Mouse (Mus musculus): Measurements from ENCODE around the gene Rassf7. TPM values are rescaled to one million over a fixed set of nuclear protein-coding genes. Genes with fewer than 3 reads are reported as not detected.
A peak's percentile ranks its signal among the peaks of the same experiment; 100 is the strongest.

Gene Rassf7
- polyA plus RNA-seq, 1 experiment, result 54.5 TPM

GRCm38 (mm10) chr7:141256159-141256558 lies 40.5 kb downstream of the Rassf7 start:
- H3K4me2 ChIP-seq (ENCODE audit: low read depth), result no peak overlapping the region
- H3K4me3 ChIP-seq, result no peak overlapping the region
- no peaks in the 10 kb centered on the region for H3K79me2 ChIP-seq (ENCODE audit: control insufficient read depth, insufficient read depth)
- TF ChIP-seq MYOD1 (IDR thresholded peaks at IDR 0.05; ENCODE audit: control insufficient read depth in 1 of 3, insufficient read length in 2 of 3, low read depth in 2 of 3) (no peak), POLR2AphosphoS2 (IDR thresholded peaks at IDR 0.05; ENCODE audit: insufficient read length, low read depth) (no peak), TCF3 (IDR thresholded peaks at IDR 0.05; ENCODE audit: insufficient read length, low read depth) (no peak), TCF12 (IDR thresholded peaks at IDR 0.05; ENCODE audit: insufficient read depth, poor library complexity, severe bottlenecking) (no peak), USF1 (IDR thresholded peaks at IDR 0.05; ENCODE audit: low read depth) (no peak), POLR2A (IDR thresholded peaks at IDR 0.05; ENCODE audit: insufficient read length, low read depth) (no peak), REST (IDR thresholded peaks at IDR 0.05; ENCODE audit: insufficient read depth, insufficient read length) (no peak)
- no peak overlapping the region for H3ac ChIP-seq (ENCODE audit: control insufficient read depth, insufficient read length)
- peaks cover 52% of the 10 kb centered on the region for H3K36me3 ChIP-seq (ENCODE audit: control insufficient read depth, insufficient read depth)
- no peaks in the 10 kb centered on the region for H3K27me3 ChIP-seq (ENCODE audit: control insufficient read depth, insufficient read depth, insufficient read length)

GRCm38 (mm10) chr7:141261480-141261879 lies 45.8 kb downstream of the Rassf7 start:
- H3K36me3 ChIP-seq (ENCODE audit: control insufficient read depth, insufficient read depth), result peaks cover 40% of the 10 kb centered on the region
- no peak overlapping the region for H3K4me3 ChIP-seq
- H3K79me2 ChIP-seq (ENCODE audit: control insufficient read depth, insufficient read depth), result no peaks in the 10 kb centered on the region
- TF ChIP-seq MAX (IDR thresholded peaks at IDR 0.05; ENCODE audit: low read depth), result no peak
- no peak for TF ChIP-seq POLR2AphosphoS2 (IDR thresholded peaks at IDR 0.05; ENCODE audit: insufficient read length, low read depth)
- no peak for TF ChIP-seq REST (IDR thresholded peaks at IDR 0.05; ENCODE audit: insufficient read depth, insufficient read length)
- no peak for TF ChIP-seq TCF12 (IDR thresholded peaks at IDR 0.05; ENCODE audit: insufficient read depth, poor library complexity, severe bottlenecking)
- TF ChIP-seq E2F4 (IDR thresholded peaks at IDR 0.05; ENCODE audit: insufficient read depth), result no peak
- TF ChIP-seq MYOG (IDR thresholded peaks at IDR 0.05; ENCODE audit: control insufficient read depth in 1 of 3, insufficient read depth in 1 of 3, insufficient read length in 2 of 3, low read depth in 2 of 3), result no peak
- no peak overlapping the region for H3ac ChIP-seq (ENCODE audit: control insufficient read depth, insufficient read length)
- no peaks in the 10 kb centered on the region for H3K27me3 ChIP-seq (ENCODE audit: control insufficient read depth, insufficient read depth, insufficient read length)
- H3K4me2 ChIP-seq (ENCODE audit: low read depth), result no peak overlapping the region

- Histone ChIP-seq H3ac (ENCODE audit: control insufficient read depth, insufficient read length) (no peak overlapping the region), H3K36me3 (ENCODE audit: control insufficient read depth, insufficient read depth) (peaks cover 20% of the 10 kb centered on the region), H3K4me3 (no peak overlapping the region), H3K4me2 (ENCODE audit: low read depth) (no peak overlapping the region), H3K27me3 (ENCODE audit: control insufficient read depth, insufficient read depth, insufficient read length) (no peaks in the 10 kb centered on the region), H3K79me2 (ENCODE audit: control insufficient read depth, insufficient read depth) (no peaks in the 10 kb centered on the region)
- no peak for TF ChIP-seq POLR2A (IDR thresholded peaks at IDR 0.05; ENCODE audit: insufficient read length, low read depth)
- TF ChIP-seq SRF (IDR thresholded peaks at IDR 0.05; ENCODE audit: control insufficient read depth, insufficient read length, low read depth), result no peak
- no peak for TF ChIP-seq TCF12 (IDR thresholded peaks at IDR 0.05; ENCODE audit: insufficient read depth, poor library complexity, severe bottlenecking)
- TF ChIP-seq REST (IDR thresholded peaks at IDR 0.05; ENCODE audit: insufficient read depth, insufficient read length), result no peak
Measured at GRCm38 (mm10) chr7:141263640-141264039, 48.0 kb downstream of the Rassf7 start.

- H3K36me3 ChIP-seq (ENCODE audit: control insufficient read depth, insufficient read depth), result peaks cover 16% of the 10 kb centered on the region
- H3ac ChIP-seq (ENCODE audit: control insufficient read depth, insufficient read length), result no peak overlapping the region
- H3K4me2 ChIP-seq (ENCODE audit: low read depth), result no peak overlapping the region
- no peak overlapping the region for H3K4me3 ChIP-seq
- TF ChIP-seq REST (IDR thresholded peaks at IDR 0.05; ENCODE audit: insufficient read depth, insufficient read length) (no peak), POLR2A (IDR thresholded peaks at IDR 0.05; ENCODE audit: insufficient read length, low read depth) (no peak), E2F4 (IDR thresholded peaks at IDR 0.05; ENCODE audit: insufficient read depth) (no peak), SRF (IDR thresholded peaks at IDR 0.05; ENCODE audit: control insufficient read depth, insufficient read length, low read depth) (no peak), POLR2AphosphoS2 (IDR thresholded peaks at IDR 0.05; ENCODE audit: insufficient read length, low read depth) (no peak), TCF12 (IDR thresholded peaks at IDR 0.05; ENCODE audit: insufficient read depth, poor library complexity, severe bottlenecking) (no peak), TCF3 (IDR thresholded peaks at IDR 0.05; ENCODE audit: insufficient read length, low read depth) (no peak), MAX (IDR thresholded peaks at IDR 0.05; ENCODE audit: low read depth) (no peak), MYOD1 (IDR thresholded peaks at IDR 0.05; ENCODE audit: control insufficient read depth in 1 of 3, insufficient read length in 2 of 3, low read depth in 2 of 3) (no peak), MYOG (IDR thresholded peaks at IDR 0.05; ENCODE audit: control insufficient read depth in 1 of 3, insufficient read depth in 1 of 3, insufficient read length in 2 of 3, low read depth in 2 of 3) (no peak), USF1 (IDR thresholded peaks at IDR 0.05; ENCODE audit: low read depth) (no peak), CEBPB (IDR thresholded peaks at IDR 0.05; ENCODE audit: insufficient read depth, poor library complexity, severe bottlenecking) (no peak)
- H3K27me3 ChIP-seq (ENCODE audit: control insufficient read depth, insufficient read depth, insufficient read length), result no peaks in the 10 kb centered on the region
- no peaks in the 10 kb centered on the region for H3K79me2 ChIP-seq (ENCODE audit: control insufficient read depth, insufficient read depth)
Measured at GRCm38 (mm10) chr7:141264041-141264700, 48.5 kb downstream of the Rassf7 start.

GRCm38 (mm10) chr7:141264761-141265410 lies 49.2 kb downstream of the Rassf7 start:
- peak overlapping the region; percentile 40 for H3K4me3 ChIP-seq

More at GRCm38 (mm10) chr7:141264761-141265410, 49.2 kb downstream of the Rassf7 start:
- no peaks in the 10 kb centered on the region for H3K27me3 ChIP-seq (ENCODE audit: control insufficient read depth, insufficient read depth, insufficient read length)
- no peak overlapping the region for H3K4me2 ChIP-seq (ENCODE audit: low read depth)
- TF ChIP-seq POLR2AphosphoS2 (IDR thresholded peaks at IDR 0.05; ENCODE audit: insufficient read length, low read depth) (peak; percentile 8), TCF12 (IDR thresholded peaks at IDR 0.05; ENCODE audit: insufficient read depth, poor library complexity, severe bottlenecking) (no peak)
- no peaks in the 10 kb centered on the region for H3K79me2 ChIP-seq (ENCODE audit: control insufficient read depth, insufficient read depth)
- H3K36me3 ChIP-seq (ENCODE audit: control insufficient read depth, insufficient read depth), result peaks cover 14% of the 10 kb centered on the region
- H3ac ChIP-seq (ENCODE audit: control insufficient read depth, insufficient read length), result no peak overlapping the region
